Mouse (Mus musculus): ENCODE measurements around the gene Apba1. TPM values are rescaled to one million over a fixed set of nuclear protein-coding genes. Genes with fewer than 3 reads are reported as not detected.

Apba1 gene
- total RNA-seq, 2 experiments from 2014 or later = 120 to 138 TPM

DNA sequence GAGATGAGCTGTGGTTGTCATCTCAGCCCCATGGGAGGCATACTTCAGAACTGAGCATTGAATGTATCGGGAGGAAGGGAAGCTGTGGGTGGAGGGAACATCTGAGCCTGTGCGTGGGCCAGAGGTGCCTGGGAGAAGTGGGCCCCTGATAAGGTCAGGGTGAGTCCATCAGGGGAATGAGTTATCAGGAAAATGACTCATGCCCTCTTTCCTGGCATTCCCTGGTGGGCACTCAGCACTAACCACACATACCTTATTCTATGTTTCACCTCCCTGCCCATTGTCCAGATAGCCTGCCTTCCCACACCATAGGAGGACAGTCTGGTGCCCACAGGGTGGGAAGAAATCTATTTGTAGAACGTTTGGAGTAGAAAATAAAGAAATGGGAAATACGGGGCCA lies 151.7 kb downstream of the Apba1 start:
- intact Hi-C loops (cut with DNase I) = no loop called here
- DNase-seq (ENCODE audit: low spot score in 2 of 2) = no peak

DNA sequence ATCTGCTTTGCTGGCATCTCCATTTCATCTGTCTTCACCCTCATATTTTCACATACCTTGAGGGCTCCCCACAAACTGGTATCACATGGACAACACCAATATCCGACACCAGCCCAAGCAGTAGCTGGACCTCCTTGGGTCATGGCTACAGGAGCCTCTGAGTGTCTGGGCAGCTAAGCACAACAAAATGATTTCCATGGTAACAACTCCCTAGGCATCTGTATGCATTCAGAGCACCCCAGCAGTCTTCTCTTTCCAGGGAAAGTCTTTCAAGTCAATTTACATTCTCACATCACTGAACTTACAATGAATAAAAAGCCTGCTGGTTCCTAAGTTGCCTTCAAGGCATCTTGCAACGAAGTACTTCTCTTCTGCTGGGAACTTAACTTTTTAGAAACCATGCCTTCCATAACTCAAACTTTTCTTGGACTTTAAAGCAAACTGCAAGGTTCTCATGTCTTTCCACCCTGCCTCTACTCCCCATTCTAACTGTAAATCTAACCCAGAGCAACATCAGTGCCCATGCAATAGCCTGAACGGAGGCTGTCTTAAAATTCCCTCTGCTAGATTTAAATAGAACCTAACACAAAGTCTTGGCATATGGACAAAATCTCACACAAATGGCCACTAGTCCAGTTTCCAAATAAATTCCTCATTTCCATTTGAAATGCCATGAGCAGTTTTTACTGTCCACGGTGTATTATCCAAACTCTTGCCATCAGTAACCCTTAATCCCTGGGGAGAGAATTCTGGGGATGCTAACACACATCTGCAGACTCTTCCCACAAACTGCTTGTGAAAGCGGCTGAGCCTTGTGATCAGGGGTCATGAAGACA lies 160.9 kb downstream of the Apba1 start:
- intact Hi-C loops (cut with DNase I) = loop anchor here (5.0 kb wide), 1 partner anchor 57 kb away; no protein-coding TSS in a partner anchor
- no peak for DNase-seq (ENCODE audit: low spot score in 2 of 2)

DNA sequence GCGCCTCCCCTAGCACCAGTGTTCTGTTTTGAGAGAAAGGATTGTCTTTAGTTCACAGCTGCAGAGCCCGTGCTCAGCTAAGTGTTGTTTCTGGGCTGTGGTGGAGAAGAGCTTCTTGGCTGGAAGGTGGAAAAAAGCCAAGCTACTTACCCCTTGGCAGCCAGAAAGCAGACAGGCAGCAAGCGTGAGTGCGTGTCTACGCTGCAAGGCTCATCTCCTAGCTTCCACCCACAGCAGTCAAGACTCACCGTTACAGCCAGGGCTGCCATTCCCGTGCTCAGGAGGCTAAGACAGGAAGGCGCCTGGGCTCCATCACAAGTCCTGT lies 161.5 kb downstream of the Apba1 start:
- peak in 1 of 2 experiments; percentile 32 for DNase-seq (ENCODE audit: low spot score in 2 of 2)
- intact Hi-C loops (cut with DNase I) = loop anchor here (5.0 kb wide), 1 partner anchor 58 kb away; no protein-coding TSS in a partner anchor

DNA sequence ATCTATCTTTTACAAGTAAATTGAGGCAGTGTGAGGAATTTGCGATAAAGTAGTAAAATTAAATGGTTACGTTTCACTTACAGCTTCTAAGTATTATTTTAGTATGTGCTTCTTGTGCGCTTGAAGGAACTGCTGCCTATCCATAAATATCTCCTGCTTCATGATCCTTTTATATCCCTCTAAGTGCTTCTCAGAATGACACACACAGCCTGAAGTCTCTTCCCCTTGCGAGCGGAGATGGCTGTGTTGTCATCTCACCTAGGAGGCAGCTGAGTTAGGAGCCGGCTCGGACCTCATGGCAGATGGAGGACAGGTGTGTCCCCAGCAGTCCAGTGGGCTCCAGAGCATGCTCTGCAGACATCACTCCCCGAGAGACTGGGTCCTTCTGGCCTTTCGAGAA lies 163.9 kb downstream of the Apba1 start:
- intact Hi-C loops (cut with DNase I) = loop anchor here (5.0 kb wide), 1 partner anchor 60 kb away; no protein-coding TSS in a partner anchor
- DNase-seq (ENCODE audit: low spot score in 2 of 2) = peak in 1 of 2 experiments; percentile 38

GRCm38 (mm10) chr19:23924057-23924456 lies 165.4 kb downstream of the Apba1 start:
- intact Hi-C loops (cut with DNase I) = loop anchor here (5.0 kb wide), 1 partner anchor 62 kb away; no protein-coding TSS in a partner anchor
- DNase-seq (ENCODE audit: low spot score in 2 of 2) = no peak

GRCm38 (mm10) chr19:23924791-23925190 lies 166.1 kb downstream of the Apba1 start:
- DNase-seq (ENCODE audit: low spot score in 2 of 2) = no peak
- intact Hi-C loops (cut with DNase I) = loop anchor here (5.0 kb wide), 1 partner anchor 62 kb away; no protein-coding TSS in a partner anchor

DNA sequence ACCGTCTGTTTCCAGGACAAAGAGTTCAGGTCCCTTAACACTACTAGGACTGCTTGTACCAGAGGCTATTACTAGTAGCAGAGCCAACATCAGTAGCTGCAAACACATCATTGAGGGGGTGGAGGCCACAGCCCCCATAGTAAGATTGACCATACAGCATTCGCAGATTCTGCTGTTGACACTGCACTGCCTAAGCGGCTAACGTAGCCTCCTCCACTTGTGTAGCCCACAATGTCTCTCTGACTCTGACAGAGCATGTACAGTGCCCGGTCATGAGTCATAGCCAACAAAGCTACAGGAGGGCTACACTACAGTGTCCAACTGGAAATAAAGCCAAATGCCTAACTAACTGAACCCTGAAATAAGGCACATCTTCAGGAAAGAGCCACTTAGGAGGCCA lies 166.9 kb downstream of the Apba1 start:
- intact Hi-C loops (cut with DNase I) = no loop called here

GRCm38 (mm10) chr19:23930826-23931225 lies 172.1 kb downstream of the Apba1 start:
- peak in 1 of 2 experiments; percentile 42 for DNase-seq (ENCODE audit: low spot score in 2 of 2)

More for the DNA sequence above, 166.9 kb downstream of the Apba1 start:
- DNase-seq (ENCODE audit: low spot score in 2 of 2) = no peak

DNA sequence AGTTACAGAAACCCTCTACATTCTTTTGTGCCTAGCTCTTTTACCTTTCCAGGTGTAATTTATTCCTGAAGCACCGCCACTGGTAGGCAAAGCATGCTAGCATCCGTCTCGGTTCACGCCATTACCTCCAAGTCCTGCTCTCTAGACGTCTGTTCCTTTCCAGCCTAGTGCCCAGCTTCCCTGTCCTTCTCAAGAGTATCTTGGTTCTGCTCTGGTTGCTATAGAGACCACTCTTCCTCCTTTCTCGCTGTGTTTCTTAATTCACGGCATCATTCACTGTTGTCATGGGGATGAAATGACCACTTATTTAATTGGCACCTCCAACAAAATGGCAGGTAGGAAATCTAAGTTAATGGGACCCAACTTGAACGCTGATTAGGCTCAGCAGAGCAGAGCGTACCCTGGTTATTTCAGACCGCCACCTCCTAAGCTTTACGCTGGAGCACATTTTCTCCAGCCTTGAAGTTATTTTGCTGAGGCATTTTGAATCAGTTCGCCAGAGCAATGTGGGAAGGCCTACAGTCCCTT lies 182.8 kb downstream of the Apba1 start:
- no peak for DNase-seq (ENCODE audit: low spot score in 2 of 2)
- intact Hi-C loops (cut with DNase I) = no loop called here

More at GRCm38 (mm10) chr19:23930826-23931225, 172.1 kb downstream of the Apba1 start:
- intact Hi-C loops (cut with DNase I) = no loop called here

DNA sequence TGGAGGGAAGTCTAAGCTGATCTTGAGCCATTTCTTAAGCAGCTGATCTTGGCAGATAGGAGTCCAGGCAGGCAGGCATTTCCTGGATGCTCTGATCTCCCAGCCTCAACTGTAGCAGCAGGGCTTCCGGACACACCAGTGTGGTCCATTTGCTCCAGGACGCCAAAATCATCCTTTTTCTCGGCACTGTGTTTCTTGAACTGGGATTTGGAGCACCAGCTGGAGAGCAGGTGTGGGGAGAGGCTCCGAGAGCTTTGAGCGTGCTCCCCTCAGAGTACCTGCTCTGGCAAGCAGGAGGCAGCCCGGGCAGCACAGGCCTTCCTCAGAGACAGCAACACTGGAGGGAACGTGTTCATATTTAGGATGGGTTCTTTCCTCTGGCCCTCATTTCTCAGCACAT lies 184.2 kb downstream of the Apba1 start:
- intact Hi-C loops (cut with DNase I) = no loop called here
- DNase-seq (ENCODE audit: low spot score in 2 of 2) = no peak

DNA sequence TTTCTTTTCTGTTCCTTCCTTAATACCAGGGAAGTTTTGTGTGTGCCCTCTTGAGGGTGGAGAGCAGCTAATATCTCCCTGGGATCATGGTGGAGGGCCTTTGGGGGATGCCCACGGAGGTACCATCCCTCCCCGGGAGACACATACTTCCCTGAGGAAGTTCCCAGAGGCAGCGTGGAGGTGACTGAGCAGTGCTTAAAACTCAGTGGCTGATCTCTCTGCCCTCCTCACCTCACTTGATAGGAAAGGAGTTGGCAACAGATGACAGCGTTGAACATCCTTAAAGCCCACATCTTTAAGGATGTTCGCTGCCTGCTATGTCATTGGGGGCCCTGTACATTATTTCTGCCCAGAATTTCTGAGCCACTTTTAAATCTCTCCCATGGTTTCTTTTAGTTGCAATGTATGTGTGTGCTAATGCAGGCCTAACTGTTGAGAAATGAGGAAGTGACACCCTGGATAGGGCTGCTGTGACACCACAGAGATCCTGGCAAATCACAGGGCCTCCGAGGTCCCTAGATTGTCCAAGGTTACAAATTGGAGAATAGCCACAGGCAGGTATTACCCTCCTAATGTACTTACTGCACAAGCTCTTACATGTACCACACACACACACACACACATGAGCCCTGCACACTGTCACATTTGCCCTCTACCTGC lies 187.5 kb downstream of the Apba1 start:
- intact Hi-C loops (cut with DNase I) = no loop called here
- DNase-seq (ENCODE audit: low spot score in 2 of 2) = no peak

DNA sequence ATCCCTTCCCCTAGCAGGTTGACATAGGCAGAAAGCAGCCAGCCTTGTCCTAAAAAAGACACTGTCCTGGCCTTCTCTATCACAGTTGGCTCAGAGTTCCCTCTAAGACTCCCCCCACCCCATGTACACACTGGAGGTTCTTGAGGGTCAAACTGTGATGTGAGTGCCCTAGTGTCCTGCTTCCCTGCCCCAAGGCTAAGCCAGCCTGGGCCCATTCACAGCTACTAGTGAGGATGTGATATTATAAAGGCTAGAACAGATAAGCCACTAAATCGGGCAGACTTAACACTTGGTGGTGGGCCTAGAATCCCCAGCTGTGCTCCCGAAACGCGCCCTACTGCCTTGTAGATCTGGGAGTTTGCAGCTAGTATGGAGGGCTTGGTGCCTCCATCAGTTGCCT lies 188.1 kb downstream of the Apba1 start:
- no peak for DNase-seq (ENCODE audit: low spot score in 2 of 2)
- intact Hi-C loops (cut with DNase I) = no loop called here

GRCm38 (mm10) chr19:23947871-23948270 lies 189.2 kb downstream of the Apba1 start:
- intact Hi-C loops (cut with DNase I) = no loop called here
- DNase-seq (ENCODE audit: low spot score in 2 of 2) = no peak

GRCm38 (mm10) chr19:23948301-23949000 lies 189.8 kb downstream of the Apba1 start:
- intact Hi-C loops (cut with DNase I) = no loop called here
- DNase-seq (ENCODE audit: low spot score in 2 of 2) = no peak

- no peak for DNase-seq (ENCODE audit: low spot score in 2 of 2)
- intact Hi-C loops (cut with DNase I) = no loop called here
Observed at GRCm38 (mm10) chr19:23955461-23955860, 196.8 kb downstream of the Apba1 start.

GRCm38 (mm10) chr19:23956299-23956975 lies 197.8 kb downstream of the Apba1 start:
- no peak for DNase-seq (ENCODE audit: low spot score in 2 of 2)
- intact Hi-C loops (cut with DNase I) = no loop called here

DNA sequence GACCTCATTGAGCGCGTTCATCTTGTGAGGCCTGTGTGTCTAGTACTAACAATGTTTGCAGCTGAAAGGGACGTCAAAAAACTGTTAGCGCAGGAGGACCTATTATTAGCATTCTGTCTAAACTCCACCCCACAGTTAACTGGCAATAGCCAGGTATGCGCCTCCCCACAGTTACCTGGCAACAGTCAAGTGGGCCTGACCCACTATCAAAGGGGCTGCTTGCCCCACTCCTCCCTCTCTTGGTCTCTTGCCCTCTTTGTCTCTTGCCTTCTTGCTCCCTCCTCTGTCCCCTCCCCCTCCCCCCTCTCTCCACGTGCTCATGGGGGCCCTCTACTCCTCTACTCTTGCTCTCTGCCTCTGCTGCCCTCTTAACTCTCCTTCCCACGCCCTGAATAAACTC lies 198.9 kb downstream of the Apba1 start:
- intact Hi-C loops (cut with DNase I) = no loop called here
- DNase-seq (ENCODE audit: low spot score in 2 of 2) = no peak

- DNase-seq (ENCODE audit: low spot score in 2 of 2) = no peak
- intact Hi-C loops (cut with DNase I) = no loop called here
Observed at GRCm38 (mm10) chr19:23958925-23959324, 200.2 kb downstream of the Apba1 start.

DNA sequence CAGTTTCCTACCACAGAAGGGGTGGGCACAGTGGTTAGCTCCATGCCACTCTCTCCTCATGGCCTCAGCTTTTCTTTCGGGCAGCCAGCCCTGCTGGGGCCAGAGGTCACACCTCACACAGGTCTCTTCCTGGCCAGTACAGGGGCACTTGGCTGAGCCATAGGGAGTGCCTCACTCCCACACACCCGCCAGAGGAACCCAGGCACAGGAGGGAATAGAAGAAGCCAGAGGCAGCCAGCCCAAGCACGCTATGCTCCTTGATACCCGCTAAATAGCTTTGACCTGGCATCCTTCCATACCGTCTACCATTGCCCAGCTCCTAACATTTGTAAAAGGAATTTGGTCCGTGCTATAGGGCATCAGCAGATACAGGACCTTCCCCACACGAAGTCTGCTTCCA lies 201.2 kb downstream of the Apba1 start:
- intact Hi-C loops (cut with DNase I) = loop anchor here (2.0 to 5.0 kb wide), 3 partner anchors 203 to 663 kb away; partner anchors contain the start of gene Apba1
- no peak for DNase-seq (ENCODE audit: low spot score in 2 of 2)
